Mouse (Mus musculus): Measurements from ENCODE around the gene Med13l. TPM values are rescaled to one million over a fixed set of nuclear protein-coding genes. Genes with fewer than 3 reads are reported as not detected.

Med13l gene
- polyA plus RNA-seq, 1 experiment = 10.7 TPM

DNA sequence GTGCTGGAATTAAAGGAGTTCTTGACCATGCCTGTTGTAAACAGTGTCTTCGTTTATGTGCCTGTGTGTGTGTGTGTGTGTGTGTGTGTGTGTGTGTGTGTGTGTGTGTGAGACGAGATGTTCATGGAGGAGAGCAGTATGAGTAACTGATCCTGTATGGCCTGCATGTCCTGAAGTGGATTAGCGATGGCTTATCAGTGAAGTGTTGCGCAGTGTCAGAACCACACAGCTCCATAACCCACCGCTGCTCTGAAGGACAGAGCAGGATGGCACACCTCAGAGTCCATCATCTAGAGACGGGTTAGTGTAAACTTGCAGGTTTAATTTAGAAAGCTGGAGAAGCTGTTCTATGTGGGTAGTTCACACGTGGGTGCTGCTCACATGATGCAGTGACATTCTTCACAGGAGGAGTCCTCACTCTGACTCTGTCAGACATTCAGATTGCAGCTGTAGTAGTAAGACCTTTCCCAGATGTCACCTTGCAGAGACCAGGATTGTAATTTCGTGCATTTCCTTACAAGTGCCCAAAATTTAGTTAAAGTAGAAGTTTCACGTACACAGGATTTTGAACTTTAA is 78.1 kb downstream of the Med13l start:
- WGBS = 74% methylated on average over 9 of the region's 9 CpGs
- Histone ChIP-seq H3K36me3 (ENCODE audit: control insufficient read depth, insufficient read depth, low read length) (no peaks in the 10 kb centered on the region), H3K4me3 (ENCODE audit: insufficient read depth, low read depth, low read length) (no peak overlapping the region), H3K4me1 (ENCODE audit: control insufficient read depth, insufficient read depth, low read length) (peaks cover 23% of the 10 kb centered on the region), H3K27me3 (replicated peaks; ENCODE audit: control insufficient read depth, insufficient read depth, low read length) (no peaks in the 10 kb centered on the region), H3K27ac (ENCODE audit: insufficient read depth, low read depth, low read length) (no peak overlapping the region)
- no peak for DNase-seq
- no peak for TF ChIP-seq CTCF (conservative IDR thresholded peaks at IDR 0.05; ENCODE audit: insufficient read depth, insufficient read length, low read depth, low read length)
- no peak for TF ChIP-seq POLR2A (IDR thresholded peaks at IDR 0.05; ENCODE audit: low read depth, low read length)

DNA sequence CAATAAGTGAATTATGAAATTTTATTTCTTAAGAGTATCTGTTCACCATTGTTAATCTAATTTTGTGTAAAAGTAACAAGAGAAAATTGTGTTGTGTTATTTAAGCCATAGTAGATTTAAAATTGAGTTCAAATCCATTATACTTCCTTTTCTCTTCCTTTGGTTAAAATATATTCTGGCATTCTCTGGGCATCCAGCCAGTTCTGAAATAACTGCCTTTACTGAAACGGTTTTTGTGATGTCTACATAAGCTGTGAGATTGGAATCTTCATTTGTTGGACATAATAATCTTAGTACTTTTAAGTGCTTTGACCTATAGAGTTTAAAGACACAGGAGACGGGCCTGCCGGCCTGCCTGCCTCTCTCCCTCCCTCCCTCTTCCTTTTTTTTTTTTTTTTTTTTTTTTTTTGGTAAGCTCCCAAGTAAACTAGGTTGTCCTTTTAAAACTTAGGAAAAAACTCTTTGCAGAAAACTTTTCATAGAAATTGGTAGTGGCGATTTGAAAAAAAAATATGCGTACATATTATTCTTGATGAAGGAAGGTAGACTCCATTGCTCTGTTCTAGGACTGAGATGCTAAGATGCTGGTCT is 78.7 kb downstream of the Med13l start:
- H3K36me3 ChIP-seq (ENCODE audit: control insufficient read depth, insufficient read depth, low read length) = no peaks in the 10 kb centered on the region
- 42% methylated on average over 5 of the region's 5 CpGs for WGBS
- H3K4me1 ChIP-seq (ENCODE audit: control insufficient read depth, insufficient read depth, low read length) = peaks cover 23% of the 10 kb centered on the region
- TF ChIP-seq POLR2A (IDR thresholded peaks at IDR 0.05; ENCODE audit: low read depth, low read length) (no peak), CTCF (conservative IDR thresholded peaks at IDR 0.05; ENCODE audit: insufficient read depth, insufficient read length, low read depth, low read length) (no peak)
- no peak overlapping the region for H3K27ac ChIP-seq (ENCODE audit: insufficient read depth, low read depth, low read length)
- H3K27me3 ChIP-seq (replicated peaks; ENCODE audit: control insufficient read depth, insufficient read depth, low read length) = no peaks in the 10 kb centered on the region
- no peak overlapping the region for H3K4me3 ChIP-seq (ENCODE audit: insufficient read depth, low read depth, low read length)
- DNase-seq = peak; percentile 18

DNA sequence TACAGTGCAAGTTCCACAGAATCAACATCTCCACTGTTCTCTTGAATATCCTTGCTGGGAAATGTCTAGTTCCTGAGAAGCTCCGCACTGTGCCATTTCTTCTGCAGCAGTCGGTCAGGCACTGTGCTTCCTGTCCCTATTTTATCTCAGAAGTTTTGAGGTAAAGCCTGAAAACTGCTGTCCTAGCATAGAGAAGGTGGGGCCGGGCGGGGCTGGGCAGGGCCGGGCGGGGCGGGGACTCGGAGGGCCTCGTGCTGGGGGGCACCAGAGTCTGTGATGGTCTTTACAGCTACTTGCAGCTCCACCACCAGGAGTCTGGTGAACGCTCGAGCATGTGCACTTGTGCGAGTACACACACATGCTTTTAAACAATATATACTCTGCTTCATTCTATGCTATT is 83.6 kb downstream of the Med13l start:
- Histone ChIP-seq H3K27me3 (replicated peaks; ENCODE audit: control insufficient read depth, insufficient read depth, low read length) (no peaks in the 10 kb centered on the region), H3K4me1 (ENCODE audit: control insufficient read depth, insufficient read depth, low read length) (peaks cover 23% of the 10 kb centered on the region), H3K36me3 (ENCODE audit: control insufficient read depth, insufficient read depth, low read length) (no peaks in the 10 kb centered on the region), H3K27ac (ENCODE audit: insufficient read depth, low read depth, low read length) (no peak overlapping the region), H3K4me3 (ENCODE audit: insufficient read depth, low read depth, low read length) (no peak overlapping the region)
- 72% methylated on average over 12 of the region's 12 CpGs for WGBS
- TF ChIP-seq POLR2A (IDR thresholded peaks at IDR 0.05; ENCODE audit: low read depth, low read length) = no peak
- no peak for TF ChIP-seq CTCF (conservative IDR thresholded peaks at IDR 0.05; ENCODE audit: insufficient read depth, insufficient read length, low read depth, low read length)
- DNase-seq = no peak

DNA sequence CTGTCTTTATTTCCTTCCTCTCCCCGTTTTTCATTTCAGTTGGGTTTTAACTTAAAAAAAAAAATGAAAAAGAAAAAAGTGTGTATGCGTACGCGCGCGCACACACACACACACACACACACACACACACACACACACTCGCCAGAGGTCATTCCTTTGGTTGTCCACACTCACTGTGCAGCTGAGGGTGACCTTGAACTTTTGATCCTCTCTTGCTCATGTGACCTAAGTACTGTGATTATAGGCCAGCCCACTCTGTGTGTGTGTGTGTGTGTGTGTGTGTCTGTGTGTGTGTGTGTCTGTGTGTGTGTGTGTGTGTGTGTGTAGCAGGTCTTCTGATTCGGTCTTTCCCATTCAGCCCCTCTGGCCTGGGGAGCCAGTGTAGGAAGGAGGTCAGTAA is 84.0 kb downstream of the Med13l start:
- no peak overlapping the region for H3K27ac ChIP-seq (ENCODE audit: insufficient read depth, low read depth, low read length)
- WGBS = 79% methylated on average over 8 of the region's 8 CpGs
- DNase-seq = no peak
- TF ChIP-seq POLR2A (IDR thresholded peaks at IDR 0.05; ENCODE audit: low read depth, low read length) (no peak), CTCF (conservative IDR thresholded peaks at IDR 0.05; ENCODE audit: insufficient read depth, insufficient read length, low read depth, low read length) (no peak)
- H3K27me3 ChIP-seq (replicated peaks; ENCODE audit: control insufficient read depth, insufficient read depth, low read length) = no peaks in the 10 kb centered on the region
- peaks cover 24% of the 10 kb centered on the region for H3K4me1 ChIP-seq (ENCODE audit: control insufficient read depth, insufficient read depth, low read length)
- no peaks in the 10 kb centered on the region for H3K36me3 ChIP-seq (ENCODE audit: control insufficient read depth, insufficient read depth, low read length)
- no peak overlapping the region for H3K4me3 ChIP-seq (ENCODE audit: insufficient read depth, low read depth, low read length)

DNA sequence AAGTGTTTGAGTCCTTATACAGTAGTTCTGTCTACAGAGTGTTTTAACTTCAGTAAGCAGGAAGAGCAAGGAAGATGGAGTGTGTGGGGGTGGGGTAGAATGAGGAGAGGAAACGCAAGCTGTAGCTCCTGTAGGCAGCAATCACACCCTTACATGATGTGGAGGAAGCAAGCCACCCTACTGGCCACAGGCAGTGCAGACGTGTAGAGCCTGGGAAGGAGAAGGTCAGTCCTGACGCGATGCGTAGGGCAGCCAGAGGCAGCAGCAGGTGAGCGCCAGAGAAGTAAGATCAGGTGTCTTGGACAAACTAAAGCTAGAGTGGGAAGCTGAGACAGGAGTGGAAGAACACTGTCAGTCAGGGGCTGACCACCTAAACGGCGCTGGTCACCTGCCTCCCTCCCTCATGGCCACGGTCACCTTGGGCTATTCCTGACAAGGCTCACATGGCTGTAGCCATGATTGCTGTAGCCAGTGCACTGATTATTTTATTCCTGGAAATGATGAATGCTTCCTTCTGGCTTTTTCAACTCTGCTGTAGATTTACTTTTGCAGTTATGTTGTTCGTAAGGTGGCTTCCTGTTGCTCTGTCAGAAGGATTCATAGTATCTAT is 84.8 kb downstream of the Med13l start:
- H3K27me3 ChIP-seq (replicated peaks; ENCODE audit: control insufficient read depth, insufficient read depth, low read length) = no peaks in the 10 kb centered on the region
- H3K4me1 ChIP-seq (ENCODE audit: control insufficient read depth, insufficient read depth, low read length) = peaks cover 28% of the 10 kb centered on the region
- DNase-seq = no peak
- WGBS = 58% methylated on average over 10 of the region's 10 CpGs
- TF ChIP-seq POLR2A (IDR thresholded peaks at IDR 0.05; ENCODE audit: low read depth, low read length) = no peak
- TF ChIP-seq CTCF (conservative IDR thresholded peaks at IDR 0.05; ENCODE audit: insufficient read depth, insufficient read length, low read depth, low read length) = no peak
- no peaks in the 10 kb centered on the region for H3K36me3 ChIP-seq (ENCODE audit: control insufficient read depth, insufficient read depth, low read length)
- no peak overlapping the region for H3K4me3 ChIP-seq (ENCODE audit: insufficient read depth, low read depth, low read length)
- H3K27ac ChIP-seq (ENCODE audit: insufficient read depth, low read depth, low read length) = no peak overlapping the region

DNA sequence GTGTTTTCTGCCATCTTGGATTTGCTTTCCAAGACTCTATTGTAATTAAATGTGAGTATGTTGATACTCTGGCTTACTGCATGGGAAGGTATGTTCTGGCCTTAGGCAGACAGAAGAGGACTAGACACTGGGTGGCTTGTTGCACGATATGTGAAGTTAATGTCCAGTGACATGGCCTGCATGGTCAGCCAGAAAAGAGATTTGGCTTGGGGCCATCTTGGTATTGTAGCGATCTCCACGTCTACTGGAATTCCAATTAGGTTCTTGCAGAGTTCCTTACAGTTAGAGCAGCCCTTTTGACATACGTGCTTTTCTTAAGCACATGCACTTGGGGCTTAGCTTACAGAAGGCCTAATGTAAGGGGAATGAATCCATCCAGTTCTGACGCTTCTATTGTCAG is 86.4 kb downstream of the Med13l start:
- Histone ChIP-seq H3K27me3 (replicated peaks; ENCODE audit: control insufficient read depth, insufficient read depth, low read length) (no peaks in the 10 kb centered on the region), H3K4me1 (ENCODE audit: control insufficient read depth, insufficient read depth, low read length) (peaks cover 26% of the 10 kb centered on the region), H3K4me3 (ENCODE audit: insufficient read depth, low read depth, low read length) (no peak overlapping the region), H3K36me3 (ENCODE audit: control insufficient read depth, insufficient read depth, low read length) (no peaks in the 10 kb centered on the region), H3K27ac (ENCODE audit: insufficient read depth, low read depth, low read length) (no peak overlapping the region)
- DNase-seq = peak; percentile 16
- no peak for TF ChIP-seq POLR2A (IDR thresholded peaks at IDR 0.05; ENCODE audit: low read depth, low read length)
- TF ChIP-seq CTCF (conservative IDR thresholded peaks at IDR 0.05; ENCODE audit: insufficient read depth, insufficient read length, low read depth, low read length) = no peak
- 42% methylated on average over 5 of the region's 5 CpGs for WGBS

DNA sequence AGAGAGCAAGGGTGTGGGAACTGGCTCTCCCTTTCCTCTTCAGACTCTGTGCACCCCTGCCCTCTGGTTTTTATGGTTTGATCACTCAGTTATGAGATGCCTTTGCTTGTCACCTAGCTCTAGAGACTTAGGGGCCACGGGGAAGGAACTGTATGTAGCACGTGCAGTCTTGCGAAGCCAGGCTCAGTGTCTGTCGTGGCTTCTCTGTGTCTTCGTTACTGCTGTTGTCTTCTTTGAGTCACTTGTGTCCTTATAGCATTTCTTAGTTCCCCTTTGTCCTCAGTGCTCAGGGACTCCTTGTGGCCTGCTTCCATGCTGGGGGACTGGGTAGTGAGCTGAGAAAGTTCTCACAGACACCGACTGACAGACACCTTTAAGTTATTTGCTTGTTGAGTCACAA is 86.9 kb downstream of the Med13l start:
- DNase-seq = no peak
- H3K27me3 ChIP-seq (replicated peaks; ENCODE audit: control insufficient read depth, insufficient read depth, low read length) = no peaks in the 10 kb centered on the region
- H3K4me3 ChIP-seq (ENCODE audit: insufficient read depth, low read depth, low read length) = no peak overlapping the region
- H3K36me3 ChIP-seq (ENCODE audit: control insufficient read depth, insufficient read depth, low read length) = no peaks in the 10 kb centered on the region
- 63% methylated on average over 6 of the region's 6 CpGs for WGBS
- H3K4me1 ChIP-seq (ENCODE audit: control insufficient read depth, insufficient read depth, low read length) = peaks cover 24% of the 10 kb centered on the region
- H3K27ac ChIP-seq (ENCODE audit: insufficient read depth, low read depth, low read length) = no peak overlapping the region
- TF ChIP-seq CTCF (conservative IDR thresholded peaks at IDR 0.05; ENCODE audit: insufficient read depth, insufficient read length, low read depth, low read length) (no peak), POLR2A (IDR thresholded peaks at IDR 0.05; ENCODE audit: low read depth, low read length) (no peak)
